Comparison of ENCODE assay signal across 8 mouse cellular contexts in genomic region chrX:96178437-96178836, GRCm38 (mm10).
DNase-seq lines count a peak whose midpoint lies in the region; ATAC-seq lines count a peak whose summit lies in the region.

No protein-coding gene starts in this region.

- H3K9ac ChIP-seq in heart, embryonic 11.5 days (ENCODE audit: low read depth, low read length) = no peak overlapping the region

- WGBS in heart, embryonic 11.5 days (ENCODE audit: insufficient replicate concordance) = 0% methylated on average over 1 of the region's 1 CpGs
- WGBS in limb, embryonic 10.5 days = 24% methylated on average over 1 of the region's 1 CpGs

- no peaks in the 10 kb centered on the region for H3K27me3 ChIP-seq in heart, embryonic 11.5 days (ENCODE audit: control insufficient read depth, insufficient read depth, low read length)
- 0 out of 2 replicates have a peak, but pooled peaks cover 3% of the 10 kb centered on the region for H3K27me3 ChIP-seq in limb, embryonic 10.5 days (ENCODE audit: low read depth, poor library complexity, severe bottlenecking)

- no peaks in the 10 kb centered on the region for H3K9me3 ChIP-seq in heart, embryonic 11.5 days (replicated peaks; ENCODE audit: control insufficient read depth, low read length)
- H3K9me3 ChIP-seq in limb, embryonic 10.5 days (replicated peaks) = no peaks in the 10 kb centered on the region

- H3K27ac ChIP-seq in heart, embryonic 11.5 days (ENCODE audit: low read depth, low read length) = no peak overlapping the region
- H3K27ac ChIP-seq in limb, embryonic 10.5 days = no peak overlapping the region

- H3K36me3 ChIP-seq in heart, embryonic 11.5 days (ENCODE audit: control insufficient read depth, insufficient read depth, low read length) = no peaks in the 10 kb centered on the region
- H3K36me3 ChIP-seq in limb, embryonic 10.5 days = no peaks in the 10 kb centered on the region

- ATAC-seq in heart, embryonic 11.5 days (replicated peaks; ENCODE audit: insufficient number of reproducible peaks, low FRiP score, low TSS enrichment) = no peak
- ATAC-seq in granulocyte monocyte progenitor cell, adult 5-6 weeks (replicated peaks; ENCODE audit: poor library complexity, severe bottlenecking) = peak; percentile 84

- no peak overlapping the region for H3K4me3 ChIP-seq in heart, embryonic 11.5 days (ENCODE audit: low read depth, low read length)
- no peak overlapping the region for H3K4me3 ChIP-seq in limb, embryonic 10.5 days

- no peaks in the 10 kb centered on the region for H3K4me1 ChIP-seq in heart, embryonic 11.5 days (ENCODE audit: control insufficient read depth, insufficient read depth, low read length)
- no peaks in the 10 kb centered on the region for H3K4me1 ChIP-seq in limb, embryonic 10.5 days

- no peak overlapping the region for H3K4me2 ChIP-seq in heart, embryonic 11.5 days

- DNase-seq in heart, adult 18-20 months = peak; percentile 30 to 60
- peak; percentile 21 for DNase-seq in urinary bladder, postnatal 14 days (ENCODE audit: low spot score)
- no peak for DNase-seq in urinary bladder, postnatal 10 days (ENCODE audit: low spot score)
- peak; percentile 39 to 46 for DNase-seq in cerebellum, adult 18-20 months
- peak; percentile 33 for DNase-seq in limb, embryonic 10.5 days (ENCODE audit: low spot score)
- peak; percentile 58 for DNase-seq in retina, postnatal 1 day
